ENCODE assay signal across 11 mouse cellular contexts in genomic region chr17:27881518-27881917, GRCm38 (mm10). TPM values are rescaled to one million over a fixed set of nuclear protein-coding genes. Genes with fewer than 3 reads are reported as not detected.
A peak's percentile ranks its signal among the peaks of the same experiment; 100 is the strongest.
DNase-seq lines count a peak whose midpoint lies in the region; ATAC-seq lines count a peak whose summit lies in the region.
"Had no signal": no experiment of that assay in that cellular context is flagged by ENCODE, and none has a peak within 500 bp of the region (broad histone marks: within the 10 kb centered on the region; RNA-seq: fewer than 3 reads in every experiment).

No protein-coding gene starts in this region.

- H3K9ac ChIP-seq in midbrain, embryonic 14.5 days (replicated peaks; ENCODE audit: low read length), result no peak overlapping the region
- H3K9ac ChIP-seq: limb, embryonic 12.5 days had no signal

- H3K36me3 ChIP-seq in midbrain, embryonic 14.5 days (ENCODE audit: control insufficient read depth, insufficient read depth, low read length), result peaks cover 75% of the 10 kb centered on the region
- H3K36me3 ChIP-seq in midbrain, embryonic 10.5 days, result peaks cover 79% of the 10 kb centered on the region

- H3K4me3 ChIP-seq in midbrain, embryonic 14.5 days (replicated peaks; ENCODE audit: low read depth, low read length), result no peak overlapping the region
- no peak overlapping the region for H3K4me3 ChIP-seq in midbrain, embryonic 10.5 days
- H3K4me3 ChIP-seq: erythroblast, embryonic 14.5 days; limb, embryonic 12.5 days had no signal

- no peak for ATAC-seq in midbrain, embryonic 14.5 days (ENCODE audit: low FRiP score, low TSS enrichment)
- ATAC-seq in frontal cortex, adult (ENCODE audit: low TSS enrichment), result no peak

- H3K4me2 ChIP-seq in midbrain, embryonic 14.5 days (ENCODE audit: low read length), result no peak overlapping the region
- H3K4me2 ChIP-seq: limb, embryonic 12.5 days had no signal

- H3K4me1 ChIP-seq in midbrain, embryonic 14.5 days (ENCODE audit: control insufficient read depth, insufficient read depth, low read length), result no peaks in the 10 kb centered on the region
- H3K4me1 ChIP-seq in midbrain, embryonic 10.5 days, result no peaks in the 10 kb centered on the region
- H3K4me1 ChIP-seq: limb, embryonic 12.5 days had no signal

- no peak overlapping the region for H3K27ac ChIP-seq in midbrain, embryonic 14.5 days (replicated peaks; ENCODE audit: low read depth, low read length)
- H3K27ac ChIP-seq in midbrain, embryonic 10.5 days (replicated peaks), result no peak overlapping the region
- H3K27ac ChIP-seq: limb, embryonic 12.5 days had no signal

- 68% methylated on average over 11 of the region's 11 CpGs for WGBS in midbrain, embryonic 14.5 days
- WGBS in midbrain, embryonic 10.5 days, result 67% methylated on average over 11 of the region's 11 CpGs

- no peaks in the 10 kb centered on the region for H3K27me3 ChIP-seq in midbrain, embryonic 14.5 days (ENCODE audit: control insufficient read depth, insufficient read depth, low read length)
- H3K27me3 ChIP-seq in midbrain, embryonic 10.5 days (ENCODE audit: low read depth, poor library complexity, severe bottlenecking), result no peaks in the 10 kb centered on the region
- H3K27me3 ChIP-seq: limb, embryonic 12.5 days had no signal

- DNase-seq in embryo, embryonic 10 days (ENCODE audit: low spot score), result peak; percentile 41
- no peak for DNase-seq in embryo, embryonic 9.5 days (ENCODE audit: extremely low spot score)
- peak; percentile 34 for DNase-seq in midbrain, embryonic 14.5 days
- no peak for DNase-seq in midbrain, embryonic 10.5 days (ENCODE audit: low spot score)
- peak; percentile 39 for DNase-seq in gastrocnemius, postnatal 25 days
- DNase-seq in skeletal muscle tissue, adult 2 months (ENCODE audit: low read depth, low spot score), result peak; percentile 24
- DNase-seq in right cerebral cortex, postnatal 36 days (ENCODE audit: low spot score in 2 of 2), result no peak

- H3K9me3 ChIP-seq in midbrain, embryonic 14.5 days (ENCODE audit: control insufficient read depth, low read length), result no peaks in the 10 kb centered on the region
- H3K9me3 ChIP-seq in midbrain, embryonic 10.5 days (replicated peaks), result no peaks in the 10 kb centered on the region
- H3K9me3 ChIP-seq: G1E; limb, embryonic 12.5 days had no signal

RNA-seq across cellular contexts. Expression of gene Uhrf1bp1, which starts 25.3 kb away (rescaled TPM):
- 6.6 and 9.3 TPM in 2 replicates for polyA plus RNA-seq in midbrain, embryonic 14.5 days (2014; fragmentation: Nextera tagmentation; extraction: Ambion mirVana)
- polyA plus RNA-seq in midbrain, embryonic 10.5 days (2016; fragmentation: Nextera tagmentation; extraction: Ambion mirVana), result 6.3 and 6.6 TPM in 2 replicates
- total RNA-seq in gastrocnemius, postnatal 25 days (2021), result 10 to 100 TPM; 21.5 to 24.4 TPM

RNA-seq across cellular contexts. Expression of gene Anks1, which starts 27.6 kb away (rescaled TPM):
- polyA plus RNA-seq in midbrain, embryonic 14.5 days (2014; fragmentation: Nextera tagmentation; extraction: Ambion mirVana), result 63.9 and 69.2 TPM in 2 replicates
- polyA plus RNA-seq in midbrain, embryonic 10.5 days (2016; fragmentation: Nextera tagmentation; extraction: Ambion mirVana), result 19.3 and 31.9 TPM in 2 replicates
- 10 to 100 TPM; 11.2 to 15.3 TPM for total RNA-seq in gastrocnemius, postnatal 25 days (2021)

RNA-seq across cellular contexts. Expression of gene Taf11, which starts 28.1 kb away (rescaled TPM):
- polyA plus RNA-seq in midbrain, embryonic 14.5 days (2014; fragmentation: Nextera tagmentation; extraction: Ambion mirVana), result 59.9 and 64.9 TPM in 2 replicates
- polyA plus RNA-seq in midbrain, embryonic 10.5 days (2016; fragmentation: Nextera tagmentation; extraction: Ambion mirVana), result 95.5 and 96.3 TPM in 2 replicates
- 10 to 100 TPM; 13.5 to 18.2 TPM for total RNA-seq in gastrocnemius, postnatal 25 days (2021)

RNA-seq across cellular contexts. Expression of gene Snrpc, which starts 43.6 kb away (rescaled TPM):
- 240 and 274 TPM in 2 replicates for polyA plus RNA-seq in midbrain, embryonic 14.5 days (2014; fragmentation: Nextera tagmentation; extraction: Ambion mirVana)
- polyA plus RNA-seq in midbrain, embryonic 10.5 days (2016; fragmentation: Nextera tagmentation; extraction: Ambion mirVana), result 403 and 447 TPM in 2 replicates
- total RNA-seq in gastrocnemius, postnatal 25 days (2021), result 10 to 100 TPM; 62.8 to 63.4 TPM

Comparison
In these comparisons a context has a peak if more than half of its experiments do, and no peak if none do; other contexts are left out.
1. DNase-seq: peak in embryo, embryonic 10 days (single experiment), midbrain, embryonic 14.5 days (single experiment), gastrocnemius, postnatal 25 days (single experiment) and skeletal muscle tissue, adult 2 months (single experiment); none in embryo, embryonic 9.5 days (single experiment), midbrain, embryonic 10.5 days (single experiment) and right cerebral cortex, postnatal 36 days (0 of 2).